Mouse (Mus musculus) spleen, postnatal 4 days (tissue): ENCODE measurements around the gene Gys1.

Source experiments
- DNase-seq, 2 experiments: peaks; one replicate each; pipeline ENCODE4 v3.0.0; 2022; ENCODE audit warnings: low spot score in 2 of 2

Gys1 gene

GRCm38 (mm10) chr7:45414740-45415224 lies 19.9 kb upstream of the Gys1 start:
- no peak for DNase-seq

GRCm38 (mm10) chr7:45415636-45416035 lies 19.0 kb upstream of the Gys1 start:
- DNase-seq, result no peak

- no peak for DNase-seq
Observed at GRCm38 (mm10) chr7:45417962-45418492, 16.6 kb upstream of the Gys1 start.

- no peak for DNase-seq
Observed at GRCm38 (mm10) chr7:45419859-45420614, 14.6 kb upstream of the Gys1 start.

- no peak for DNase-seq
Observed at GRCm38 (mm10) chr7:45420615-45420919, 14.1 kb upstream of the Gys1 start, which contains the start of gene Lhb. Lhb (plus strand) TSS chr7:45420820.

GRCm38 (mm10) chr7:45421194-45421593 lies 13.4 kb upstream of the Gys1 start:
- DNase-seq, result no peak

- no peak for DNase-seq
Observed at GRCm38 (mm10) chr7:45426556-45426955, 8.1 kb upstream of the Gys1 start.

GRCm38 (mm10) chr7:45433835-45434202 lies 825 bp upstream of the Gys1 start:
- no peak for DNase-seq

GRCm38 (mm10) chr7:45435038-45435437 lies 394 bp downstream of the Gys1 start:
- no peak for DNase-seq

- no peak for DNase-seq
Observed at GRCm38 (mm10) chr7:45436444-45436843, 1.8 kb downstream of the Gys1 start.

- DNase-seq, result no peak
Observed at GRCm38 (mm10) chr7:45437046-45437445, 2.4 kb downstream of the Gys1 start.

GRCm38 (mm10) chr7:45437521-45438276 lies 3.1 kb downstream of the Gys1 start, which contains the start of gene Ruvbl2:
Ruvbl2 (minus strand) TSS chr7:45438096.
- no peak for DNase-seq

- DNase-seq, result no peak
Observed at GRCm38 (mm10) chr7:45443526-45444420, 9.1 kb downstream of the Gys1 start.

GRCm38 (mm10) chr7:45446589-45446988 lies 11.9 kb downstream of the Gys1 start:
- no peak for DNase-seq

- no peak for DNase-seq
Observed at GRCm38 (mm10) chr7:45447325-45447990, 12.8 kb downstream of the Gys1 start.

GRCm38 (mm10) chr7:45449974-45450373 lies 15.3 kb downstream of the Gys1 start:
- no peak for DNase-seq

GRCm38 (mm10) chr7:45451344-45451982 lies 16.8 kb downstream of the Gys1 start:
- peak; percentile 85 to 95 for DNase-seq

- no peak for DNase-seq
Observed at GRCm38 (mm10) chr7:45454971-45455370, 20.3 kb downstream of the Gys1 start.

- DNase-seq, result no peak
Observed at GRCm38 (mm10) chr7:45455932-45456696, 21.5 kb downstream of the Gys1 start.

- DNase-seq, result no peak
Observed at GRCm38 (mm10) chr7:45456721-45457203, 22.1 kb downstream of the Gys1 start.
